Mouse (Mus musculus): ENCODE measurements around the gene Itfg1. TPM values are rescaled to one million over a fixed set of nuclear protein-coding genes. Genes with fewer than 3 reads are reported as not detected.
"Not testable (repeated sequence)": the region's sequence is repeated elsewhere in the genome, so short reads cannot be mapped to it uniquely, and the experiment has no call there.

The Itfg1 gene
- polyA plus RNA-seq (2014; fragmentation: Nextera tagmentation; extraction: Ambion mirVana) = 105 and 118 TPM in 2 replicates

DNA sequence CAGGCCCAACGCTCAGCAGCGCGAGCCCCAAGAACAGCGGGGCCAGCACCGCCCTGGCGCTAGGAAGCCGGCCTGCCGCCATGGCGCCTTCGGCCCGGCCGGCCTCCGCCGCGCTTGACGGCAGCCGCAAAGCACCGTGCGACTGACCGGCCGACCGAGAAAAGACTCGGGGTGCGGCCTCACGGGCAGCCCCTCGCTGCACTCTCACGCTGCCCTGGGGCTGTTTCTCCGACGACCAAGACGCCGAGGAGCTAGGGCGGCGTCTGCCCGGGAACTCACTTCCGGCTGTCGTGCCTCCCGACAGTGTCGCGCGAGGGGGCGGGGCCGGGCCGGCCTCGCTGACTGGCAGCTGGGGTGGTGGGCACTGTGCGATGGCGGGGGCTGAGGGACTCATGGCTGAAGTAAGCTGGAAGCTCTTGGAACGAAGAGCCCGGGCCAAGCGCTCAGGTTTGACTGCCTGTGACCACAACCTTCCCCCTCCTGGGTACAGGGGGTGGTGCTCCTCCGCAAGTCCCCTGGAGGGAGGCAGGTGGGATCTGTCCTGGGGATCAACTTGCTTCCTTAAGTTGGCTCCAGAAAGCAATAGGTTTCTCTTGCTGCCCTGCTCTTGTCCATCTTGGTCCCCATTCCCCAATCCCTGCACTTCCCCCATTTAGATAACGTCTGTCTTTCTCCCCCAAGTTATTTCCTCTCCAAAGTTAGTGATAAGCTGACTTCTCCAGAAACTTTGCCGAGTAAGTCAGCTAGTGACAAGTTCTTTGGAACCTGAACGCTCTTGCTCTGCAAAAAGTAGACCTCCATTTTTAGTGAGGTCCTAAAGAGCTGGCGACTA lies at the start of gene Itfg1, which contains the start of gene Phkb:
Gene Itfg1, minus strand, starts transcription at position 265 of the 832 bp plus-strand sequence.
Gene Phkb, plus strand, starts transcription at position 303 of the 832 bp plus-strand sequence.
- DNase-seq (ENCODE audit: low spot score, missing footprints) (peak; percentile 99), ATAC-seq (ENCODE audit: low FRiP score) (peak; percentile 98)
- WGBS = under 1% methylated on average over 54 of the region's 54 CpGs
- peak within 1 kb of the TSS; percentile 95 for H3K27ac ChIP-seq (ENCODE audit: low read depth, low read length)
- H3K4me2 ChIP-seq = peak within 1 kb of the TSS; percentile 88
- H3K4me3 ChIP-seq (ENCODE audit: low read depth, low read length) = peak within 1 kb of the TSS; percentile 89
- H3K4me1 ChIP-seq (ENCODE audit: control insufficient read depth, insufficient read depth, low read length) = peaks cover 9% of the 10 kb centered on the region
- H3K9me3 ChIP-seq (ENCODE audit: control insufficient read depth, low read length) = no peaks in the 10 kb centered on the region
- H3K9ac ChIP-seq (ENCODE audit: low read length) = peak within 1 kb of the TSS; percentile 87
- no peaks in the 10 kb centered on the region for H3K36me3 ChIP-seq (ENCODE audit: control insufficient read depth, insufficient read depth, low read length)
- H3K27me3 ChIP-seq (ENCODE audit: control insufficient read depth, insufficient read depth, low read length) = no peaks in the 10 kb centered on the region

DNA sequence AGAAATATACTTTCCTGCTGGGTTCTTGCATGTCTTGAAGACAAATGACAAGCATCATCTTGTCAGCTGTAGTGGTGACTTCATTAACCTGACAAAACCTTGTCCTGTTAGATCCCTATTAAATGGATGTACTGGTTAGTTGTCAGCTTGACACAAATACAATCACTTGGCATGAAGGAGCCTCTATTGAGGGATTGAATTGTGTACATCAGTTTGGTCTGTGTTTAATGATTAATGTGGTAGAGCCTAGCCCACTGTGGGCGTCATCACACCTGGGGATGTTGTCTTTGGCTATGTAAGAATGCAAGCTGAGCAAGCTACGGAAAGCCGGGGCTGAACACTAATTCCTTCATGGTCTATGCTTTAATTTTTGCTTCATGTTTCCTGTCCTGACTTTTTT lies 44.1 kb upstream of the Itfg1 start:
- H3K27ac ChIP-seq (ENCODE audit: low read depth, low read length) = no peak overlapping the region
- H3K27me3 ChIP-seq (ENCODE audit: control insufficient read depth, insufficient read depth, low read length) = no peaks in the 10 kb centered on the region
- WGBS = 95% methylated on average over 3 of the region's 3 CpGs
- no peak for DNase-seq (ENCODE audit: low spot score, missing footprints)
- H3K4me3 ChIP-seq (ENCODE audit: low read depth, low read length) = no peak overlapping the region
- no peak for ATAC-seq (ENCODE audit: low FRiP score)
- no peaks in the 10 kb centered on the region for H3K9me3 ChIP-seq (ENCODE audit: control insufficient read depth, low read length)
- no peak overlapping the region for H3K9ac ChIP-seq (ENCODE audit: low read length)
- no peak overlapping the region for H3K4me2 ChIP-seq
- no peaks in the 10 kb centered on the region for H3K4me1 ChIP-seq (ENCODE audit: control insufficient read depth, insufficient read depth, low read length)
- H3K36me3 ChIP-seq (ENCODE audit: control insufficient read depth, insufficient read depth, low read length) = no peaks in the 10 kb centered on the region; the same call in 1 of the 2 replicates

DNA sequence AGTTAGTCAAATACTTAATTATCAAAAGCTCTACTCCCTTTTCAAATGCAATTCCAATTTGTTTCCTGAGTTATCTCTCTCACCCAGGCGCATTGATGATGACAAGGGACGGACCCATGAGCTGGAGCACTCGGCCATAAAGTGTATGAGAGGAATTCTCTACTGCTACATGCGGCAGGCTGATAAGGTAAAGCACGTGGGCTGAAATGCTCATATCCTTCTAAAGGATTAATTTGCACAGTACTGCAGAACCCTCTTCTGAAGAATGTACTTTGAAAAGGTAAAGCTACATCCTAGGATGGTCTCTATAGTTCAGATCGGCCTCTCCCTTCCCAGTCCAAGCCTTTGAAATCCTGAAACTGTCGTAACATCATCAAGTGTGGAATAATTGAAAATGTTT lies 38.9 kb upstream of the Itfg1 start:
- H3K36me3 ChIP-seq (ENCODE audit: control insufficient read depth, insufficient read depth, low read length) = no peaks in the 10 kb centered on the region; the same call in 1 of the 2 replicates
- H3K27me3 ChIP-seq (ENCODE audit: control insufficient read depth, insufficient read depth, low read length) = no peaks in the 10 kb centered on the region
- DNase-seq (ENCODE audit: low spot score, missing footprints) (no peak), ATAC-seq (ENCODE audit: low FRiP score) (no peak)
- 89% methylated on average over 7 of the region's 7 CpGs for WGBS
- H3K9me3 ChIP-seq (ENCODE audit: control insufficient read depth, low read length) = no peaks in the 10 kb centered on the region
- no peaks in the 10 kb centered on the region for H3K4me1 ChIP-seq (ENCODE audit: control insufficient read depth, insufficient read depth, low read length)
- H3K27ac ChIP-seq (ENCODE audit: low read depth, low read length) = no peak overlapping the region
- no peak overlapping the region for H3K9ac ChIP-seq (ENCODE audit: low read length)
- no peak overlapping the region for H3K4me2 ChIP-seq
- H3K4me3 ChIP-seq (ENCODE audit: low read depth, low read length) = no peak overlapping the region

DNA sequence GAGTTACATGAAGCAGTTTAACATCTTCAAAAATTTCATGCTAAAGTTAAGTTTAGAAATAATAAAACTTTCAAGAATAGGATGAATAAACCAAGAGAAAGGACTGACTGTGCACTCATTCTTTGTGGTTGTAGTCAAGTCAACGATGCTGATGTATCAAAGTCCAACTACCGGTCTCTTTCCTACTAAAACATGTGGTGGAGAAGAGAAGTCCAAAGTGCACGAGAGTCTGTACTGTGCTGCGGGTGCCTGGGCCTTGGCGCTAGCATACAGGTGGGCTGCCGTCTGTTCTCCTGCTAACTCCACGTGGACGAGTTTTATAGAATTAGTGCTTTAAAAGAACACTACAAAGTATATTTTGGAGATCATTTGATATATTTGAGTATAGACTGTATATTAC lies 37.3 kb upstream of the Itfg1 start:
- Histone ChIP-seq H3K27ac (ENCODE audit: low read depth, low read length) (no peak overlapping the region), H3K27me3 (ENCODE audit: control insufficient read depth, insufficient read depth, low read length) (no peaks in the 10 kb centered on the region), H3K36me3 (ENCODE audit: control insufficient read depth, insufficient read depth, low read length) (no peaks in the 10 kb centered on the region; the same call in 1 of the 2 replicates), H3K9me3 (ENCODE audit: control insufficient read depth, low read length) (no peaks in the 10 kb centered on the region), H3K4me2 (no peak overlapping the region), H3K4me3 (ENCODE audit: low read depth, low read length) (no peak overlapping the region), H3K4me1 (ENCODE audit: control insufficient read depth, insufficient read depth, low read length) (no peaks in the 10 kb centered on the region), H3K9ac (ENCODE audit: low read length) (no peak overlapping the region)
- WGBS = 96% methylated on average over 8 of the region's 8 CpGs
- ATAC-seq (ENCODE audit: low FRiP score) (no peak), DNase-seq (ENCODE audit: low spot score, missing footprints) (no peak)

DNA sequence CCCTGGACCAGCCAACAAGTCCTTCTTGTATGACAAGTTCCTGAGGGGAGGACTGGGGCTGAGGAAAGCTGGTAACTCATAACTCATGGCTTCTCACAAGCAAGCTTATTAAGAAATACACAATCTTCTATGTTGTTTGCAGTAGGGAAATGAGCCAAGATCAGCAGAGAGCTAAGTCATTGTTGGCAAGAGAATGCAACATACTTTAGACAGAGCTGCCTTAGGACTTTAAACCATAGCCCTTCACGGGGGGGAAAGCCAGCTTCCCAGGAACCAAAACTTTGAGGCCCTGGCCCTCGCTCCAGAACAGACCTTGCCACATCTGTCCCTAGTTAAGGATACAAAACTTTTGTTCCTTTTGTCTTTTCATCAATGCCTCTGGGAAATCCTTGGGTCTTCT lies 30.9 kb upstream of the Itfg1 start:
- DNase-seq (ENCODE audit: low spot score, missing footprints) (no peak), ATAC-seq (ENCODE audit: low FRiP score) (no peak)
- 90% methylated on average over 2 of the region's 2 CpGs for WGBS

DNA sequence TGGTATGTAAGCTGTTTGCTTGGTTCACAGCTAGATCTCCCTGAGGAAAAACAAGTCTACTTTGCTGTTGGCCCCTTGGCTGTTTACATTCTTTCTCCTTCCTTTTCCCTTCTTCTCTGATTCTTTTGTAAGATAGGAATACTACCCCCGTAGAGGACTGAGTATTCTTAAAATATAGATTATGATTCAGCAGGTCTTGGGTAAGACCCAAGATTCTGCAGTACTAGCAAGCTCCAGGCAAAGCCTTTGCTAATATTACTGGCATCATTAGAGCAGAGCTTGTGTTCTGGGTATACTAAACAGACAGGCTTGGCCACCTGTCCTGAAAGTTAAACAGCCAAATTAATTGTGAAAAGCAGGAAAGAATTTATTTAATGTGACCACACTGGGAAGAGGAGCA lies 21.7 kb upstream of the Itfg1 start:
- H3K4me3 ChIP-seq (ENCODE audit: low read depth, low read length) = no peak overlapping the region
- no peak for DNase-seq (ENCODE audit: low spot score, missing footprints)
- H3K4me2 ChIP-seq = no peak overlapping the region
- H3K27ac ChIP-seq (ENCODE audit: low read depth, low read length) = no peak overlapping the region
- WGBS = 79% methylated on average over 1 of the region's 1 CpGs
- H3K27me3 ChIP-seq (ENCODE audit: control insufficient read depth, insufficient read depth, low read length) = no peaks in the 10 kb centered on the region
- no peak for ATAC-seq (ENCODE audit: low FRiP score)
- H3K36me3 ChIP-seq (ENCODE audit: control insufficient read depth, insufficient read depth, low read length) = no peaks in the 10 kb centered on the region
- H3K9me3 ChIP-seq (ENCODE audit: control insufficient read depth, low read length) = no peaks in the 10 kb centered on the region
- no peak overlapping the region for H3K9ac ChIP-seq (ENCODE audit: low read length)
- H3K4me1 ChIP-seq (ENCODE audit: control insufficient read depth, insufficient read depth, low read length) = no peaks in the 10 kb centered on the region

More for the DNA sequence above, 30.9 kb upstream of the Itfg1 start:
- H3K9me3 ChIP-seq (ENCODE audit: control insufficient read depth, low read length) = no peaks in the 10 kb centered on the region
- H3K4me2 ChIP-seq = no peak overlapping the region
- H3K36me3 ChIP-seq (ENCODE audit: control insufficient read depth, insufficient read depth, low read length) = no peaks in the 10 kb centered on the region
- H3K4me3 ChIP-seq (ENCODE audit: low read depth, low read length) = no peak overlapping the region
- no peak overlapping the region for H3K27ac ChIP-seq (ENCODE audit: low read depth, low read length)
- no peaks in the 10 kb centered on the region for H3K4me1 ChIP-seq (ENCODE audit: control insufficient read depth, insufficient read depth, low read length)
- no peaks in the 10 kb centered on the region for H3K27me3 ChIP-seq (ENCODE audit: control insufficient read depth, insufficient read depth, low read length)
- H3K9ac ChIP-seq (ENCODE audit: low read length) = no peak overlapping the region

DNA sequence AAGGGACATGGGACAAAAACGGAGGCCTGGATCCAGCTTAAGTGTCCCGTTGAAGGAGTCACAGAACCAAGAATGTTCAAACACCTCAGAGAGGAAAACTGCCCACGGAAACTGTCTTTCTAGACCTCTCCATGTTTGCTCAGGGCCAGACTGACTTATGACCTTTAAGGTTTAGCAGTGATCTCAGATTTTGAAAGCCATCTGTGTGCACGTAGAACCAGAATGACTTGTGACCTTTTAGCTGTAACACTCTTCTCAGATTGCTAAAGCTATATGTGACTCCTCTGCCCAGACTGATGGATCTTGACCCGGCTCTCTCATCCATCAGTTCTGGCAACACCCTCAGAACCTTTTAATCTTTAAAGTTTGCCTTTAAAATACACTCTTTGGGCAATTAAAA lies 19.9 kb upstream of the Itfg1 start:
- Histone ChIP-seq H3K27me3 (ENCODE audit: control insufficient read depth, insufficient read depth, low read length) (no peaks in the 10 kb centered on the region), H3K4me3 (ENCODE audit: low read depth, low read length) (no peak overlapping the region), H3K36me3 (ENCODE audit: control insufficient read depth, insufficient read depth, low read length) (no peaks in the 10 kb centered on the region), H3K9me3 (ENCODE audit: control insufficient read depth, low read length) (no peaks in the 10 kb centered on the region), H3K9ac (ENCODE audit: low read length) (no peak overlapping the region), H3K4me1 (ENCODE audit: control insufficient read depth, insufficient read depth, low read length) (no peaks in the 10 kb centered on the region), H3K4me2 (no peak overlapping the region), H3K27ac (ENCODE audit: low read depth, low read length) (no peak overlapping the region)
- WGBS = 80% methylated on average over 5 of the region's 5 CpGs
- no peak for ATAC-seq (ENCODE audit: low FRiP score)
- no peak for DNase-seq (ENCODE audit: low spot score, missing footprints)

DNA sequence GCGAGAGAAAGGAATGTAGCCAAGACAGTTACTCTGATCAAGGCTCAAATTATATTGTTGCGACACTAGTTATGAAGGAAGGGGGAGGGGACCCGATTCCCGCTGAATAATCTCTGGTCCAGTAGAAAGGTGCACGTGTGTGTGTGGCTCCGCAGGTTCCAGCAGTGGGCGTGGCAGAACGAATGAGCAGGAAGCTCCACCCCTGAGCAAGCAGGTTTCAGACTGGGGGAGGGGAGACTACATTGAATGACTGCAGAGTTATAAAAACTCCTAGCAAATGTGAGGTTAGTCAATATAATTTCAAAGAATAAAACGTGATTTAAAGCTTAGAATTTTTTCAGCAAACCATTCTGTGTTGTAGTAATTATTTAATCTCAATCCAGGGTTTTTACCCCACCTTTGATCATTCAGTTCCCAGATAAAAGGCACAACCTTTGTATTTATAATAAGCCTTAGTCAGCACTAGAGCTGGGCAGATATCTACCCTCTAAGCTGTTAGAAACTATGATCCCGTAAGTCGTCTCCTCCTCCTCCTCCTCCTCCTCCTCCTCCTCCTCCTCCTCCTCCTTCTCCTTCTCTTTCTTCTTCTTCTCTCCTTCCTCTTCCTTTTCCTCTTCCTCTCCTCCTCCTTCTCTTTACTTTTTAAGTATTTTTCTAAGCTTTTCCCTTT lies 16.6 kb upstream of the Itfg1 start:
- ATAC-seq (ENCODE audit: low FRiP score); H3K9me3 ChIP-seq (ENCODE audit: control insufficient read depth, low read length); H3K27me3 ChIP-seq (ENCODE audit: control insufficient read depth, insufficient read depth, low read length); H3K36me3 ChIP-seq (ENCODE audit: control insufficient read depth, insufficient read depth, low read length); H3K4me1 ChIP-seq (ENCODE audit: control insufficient read depth, insufficient read depth, low read length); H3K4me2 ChIP-seq; H3K9ac ChIP-seq (ENCODE audit: low read length); DNase-seq (ENCODE audit: low spot score, missing footprints); H3K4me3 ChIP-seq (ENCODE audit: low read depth, low read length); H3K27ac ChIP-seq (ENCODE audit: low read depth, low read length): not testable (repeated sequence)
- 52% methylated on average over 11 of the region's 11 CpGs for WGBS

All from midbrain, embryonic 11.5 days (tissue).